Mouse (Mus musculus) layer of hippocampus, adult 2 months (tissue): ENCODE measurements at regions not wholly inside any gene's neighbourhood (a gene's known extent, or its start where the extent isn't known, plus 50 kb on each side); places are given as distances from the start of the nearest gene placed in this dataset.

Source experiments
- DNase-seq, 2 experiments: peaks; one replicate each; pipeline ENCODE4 v3.0.0; 2022; ENCODE audit warnings: low spot score in 2 of 2
- H3K27ac ChIP-seq: fragments of 200-600 bp; 2 replicates; pipeline ENCODE4 v1.8.1; 2022
- H3K4me3 ChIP-seq: fragments of 200-600 bp; 2 replicates; pipeline ENCODE4 v1.8.1; 2022; ENCODE audit warnings: mild to moderate bottlenecking
- CTCF ChIP-seq: fragments of 200-600 bp; conservative IDR thresholded peaks from 2 replicates; pipeline ENCODE4 v1.8.1; 2022; ENCODE audit warnings: antibody characterized with exemption, mild to moderate bottlenecking, moderate library complexity

- no peak overlapping the region for H3K4me3 ChIP-seq
- TF ChIP-seq CTCF: no peak
- no peak overlapping the region for H3K27ac ChIP-seq
- DNase-seq: no peak
Measured at GRCm38 (mm10) chr2:173455216-173455615, 67.2 kb upstream of the 1700021F07Rik start.

GRCm38 (mm10) chr2:173456083-173456482 is 66.3 kb upstream of the 1700021F07Rik start:
- DNase-seq: no peak
- Histone ChIP-seq H3K27ac (no peak overlapping the region), H3K4me3 (no peak overlapping the region)
- TF ChIP-seq CTCF: peak; percentile 54

GRCm38 (mm10) chr2:173456924-173457623 is 65.3 kb upstream of the 1700021F07Rik start:
- no peak for TF ChIP-seq CTCF
- Histone ChIP-seq H3K4me3 (no peak overlapping the region), H3K27ac (no peak overlapping the region)
- DNase-seq: no peak

- no peak for TF ChIP-seq CTCF
- DNase-seq: no peak
- no peak overlapping the region for H3K27ac ChIP-seq
- no peak overlapping the region for H3K4me3 ChIP-seq
Measured at GRCm38 (mm10) chr2:173457624-173458320, 64.6 kb upstream of the 1700021F07Rik start.

- Histone ChIP-seq H3K4me3 (no peak overlapping the region), H3K27ac (no peak overlapping the region)
- DNase-seq: no peak
- no peak for TF ChIP-seq CTCF
Measured at GRCm38 (mm10) chr2:173458861-173459260, 63.5 kb upstream of the 1700021F07Rik start.

- TF ChIP-seq CTCF: no peak
- Histone ChIP-seq H3K4me3 (no peak overlapping the region), H3K27ac (no peak overlapping the region)
- no peak for DNase-seq
Measured at GRCm38 (mm10) chr2:173463313-173463712, 59.1 kb upstream of the 1700021F07Rik start.

GRCm38 (mm10) chr2:173464562-173464961 is 57.8 kb upstream of the 1700021F07Rik start:
- DNase-seq: no peak
- no peak for TF ChIP-seq CTCF
- H3K4me3 ChIP-seq: no peak overlapping the region
- H3K27ac ChIP-seq: no peak overlapping the region

GRCm38 (mm10) chr2:173465006-173465620 is 57.3 kb upstream of the 1700021F07Rik start:
- DNase-seq: peak in 1 of 2 experiments; percentile 25
- Histone ChIP-seq H3K4me3 (no peak overlapping the region), H3K27ac (no peak overlapping the region)
- no peak for TF ChIP-seq CTCF

GRCm38 (mm10) chr2:173468136-173468535 is 54.2 kb upstream of the 1700021F07Rik start:
- TF ChIP-seq CTCF: no peak
- Histone ChIP-seq H3K27ac (no peak overlapping the region), H3K4me3 (no peak overlapping the region)
- DNase-seq: no peak

GRCm38 (mm10) chr2:173469756-173470155 is 52.6 kb upstream of the 1700021F07Rik start:
- no peak for DNase-seq
- TF ChIP-seq CTCF: no peak
- H3K27ac ChIP-seq: no peak overlapping the region
- H3K4me3 ChIP-seq: no peak overlapping the region
